Mouse (Mus musculus) left cerebral cortex, adult 11 months (tissue): ENCODE measurements at regions not wholly inside any gene's neighbourhood (a gene's known extent, or its start where the extent isn't known, plus 50 kb on each side); places are given as distances from the start of the nearest gene placed in this dataset.

Experiments
- DNase-seq: peaks from one replicate; pipeline ENCODE4 v3.0.0; 2022; ENCODE audit warnings: low spot score

DNA sequence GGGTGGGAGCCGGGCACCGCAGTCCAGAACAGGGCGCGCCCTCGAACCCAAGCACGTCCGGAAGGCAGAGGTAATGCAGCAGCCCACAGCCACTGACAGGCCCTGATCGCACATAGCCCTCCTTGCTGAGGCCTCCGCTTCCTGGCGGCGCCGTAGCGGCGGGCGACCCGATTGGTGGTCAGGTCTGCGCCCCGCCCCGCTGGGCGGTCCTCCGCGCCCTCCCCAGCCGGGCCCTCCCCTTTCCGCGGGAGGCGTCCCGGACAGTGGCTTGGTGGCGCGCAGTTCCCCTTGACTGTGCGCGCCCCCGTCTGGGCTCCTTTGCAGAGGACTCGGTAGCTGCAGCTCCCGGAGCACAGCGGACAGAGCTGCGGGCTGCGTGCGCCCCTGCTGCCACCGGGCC is 375.5 kb upstream of the Asap2 start:
- DNase-seq = peak; percentile 44
